Mouse (Mus musculus) bone marrow macrophage, adult 2 months (primary cell): ENCODE measurements at regions not wholly inside any gene's neighbourhood (a gene's known extent, or its start where the extent isn't known, plus 50 kb on each side); places are given as distances from the start of the nearest gene placed in this dataset.

Experiments
- H3K27ac ChIP-seq: 2 replicates; pipeline ENCODE4 v1.5.1; 2012; ENCODE audit warnings: low read depth, low read length; ENCODE audit not compliant: insufficient read depth
- H3K4me1 ChIP-seq: 2 replicates; pipeline ENCODE4 v1.6.1; 2012; ENCODE audit warnings: low read length; ENCODE audit not compliant: control insufficient read depth, insufficient read depth
- H3K4me3 ChIP-seq: 2 replicates; pipeline ENCODE4 v1.5.1; 2012; ENCODE audit warnings: mild to moderate bottlenecking, low read length, moderate library complexity; ENCODE audit not compliant: insufficient read depth
- CTCF ChIP-seq: IDR thresholded peaks from 2 replicates; pipeline ENCODE4 v1.5.1; 2012; ENCODE audit warnings: low read depth, mild to moderate bottlenecking, low read length, moderate library complexity
- POLR2A ChIP-seq: IDR thresholded peaks from 2 replicates; pipeline ENCODE4 v1.6.1; 2012; ENCODE audit warnings: mild to moderate bottlenecking, low read depth, low read length, borderline replicate concordance

GRCm38 (mm10) chr4:31561183-31561582, 402.7 kb upstream of the Map3k7 start:
- TF ChIP-seq POLR2A, result no peak
- TF ChIP-seq CTCF, result no peak

GRCm38 (mm10) chr4:31561823-31562222, 402.1 kb upstream of the Map3k7 start:
- Histone ChIP-seq H3K4me1 (no peaks in the 10 kb centered on the region), H3K27ac (no peak overlapping the region), H3K4me3 (no peak overlapping the region)
- TF ChIP-seq POLR2A, result no peak
- TF ChIP-seq CTCF, result no peak

More at GRCm38 (mm10) chr4:31561183-31561582, 402.7 kb upstream of the Map3k7 start:
- Histone ChIP-seq H3K4me3 (no peak overlapping the region), H3K27ac (no peak overlapping the region), H3K4me1 (no peaks in the 10 kb centered on the region)

GRCm38 (mm10) chr4:31566158-31566557, 397.7 kb upstream of the Map3k7 start:
- Histone ChIP-seq H3K4me3 (no peak overlapping the region), H3K4me1 (no peaks in the 10 kb centered on the region), H3K27ac (no peak overlapping the region)
- TF ChIP-seq POLR2A (no peak), CTCF (no peak)

- Histone ChIP-seq H3K4me1 (no peaks in the 10 kb centered on the region), H3K27ac (no peak overlapping the region), H3K4me3 (no peak overlapping the region)
- TF ChIP-seq POLR2A, result no peak
- no peak for TF ChIP-seq CTCF
Observed at GRCm38 (mm10) chr4:31566834-31567233, 397.1 kb upstream of the Map3k7 start.

- Histone ChIP-seq H3K4me1 (no peaks in the 10 kb centered on the region), H3K27ac (no peak overlapping the region), H3K4me3 (no peak overlapping the region)
- TF ChIP-seq POLR2A (no peak), CTCF (no peak)
Observed at GRCm38 (mm10) chr4:31569687-31570086, 394.2 kb upstream of the Map3k7 start.

GRCm38 (mm10) chr4:31576982-31577579, 386.8 kb upstream of the Map3k7 start:
- Histone ChIP-seq H3K27ac (no peak overlapping the region), H3K4me3 (no peak overlapping the region), H3K4me1 (no peaks in the 10 kb centered on the region)
- TF ChIP-seq POLR2A (no peak), CTCF (no peak)

GRCm38 (mm10) chr4:31583495-31583894, 380.4 kb upstream of the Map3k7 start:
- TF ChIP-seq CTCF, result no peak
- no peak for TF ChIP-seq POLR2A

GRCm38 (mm10) chr4:31584171-31584570, 379.7 kb upstream of the Map3k7 start:
- H3K4me1 ChIP-seq, result no peaks in the 10 kb centered on the region
- TF ChIP-seq CTCF (no peak), POLR2A (no peak)
- no peak overlapping the region for H3K4me3 ChIP-seq
- H3K27ac ChIP-seq, result no peak overlapping the region

More at GRCm38 (mm10) chr4:31583495-31583894, 380.4 kb upstream of the Map3k7 start:
- H3K27ac ChIP-seq, result no peak overlapping the region
- H3K4me3 ChIP-seq, result no peak overlapping the region
- H3K4me1 ChIP-seq, result no peaks in the 10 kb centered on the region

- no peak for TF ChIP-seq CTCF
- TF ChIP-seq POLR2A, result no peak
- Histone ChIP-seq H3K4me1 (no peaks in the 10 kb centered on the region), H3K27ac (no peak overlapping the region), H3K4me3 (no peak overlapping the region)
Observed at GRCm38 (mm10) chr4:31594089-31594488, 369.8 kb upstream of the Map3k7 start.

GRCm38 (mm10) chr4:31601536-31601935, 362.4 kb upstream of the Map3k7 start:
- no peak overlapping the region for H3K27ac ChIP-seq
- H3K4me1 ChIP-seq, result no peaks in the 10 kb centered on the region
- TF ChIP-seq POLR2A, result no peak
- TF ChIP-seq CTCF, result no peak
- no peak overlapping the region for H3K4me3 ChIP-seq
